Mouse (Mus musculus): ENCODE measurements around the gene Grk2. TPM values are rescaled to one million over a fixed set of nuclear protein-coding genes. Genes with fewer than 3 reads are reported as not detected.

Gene Grk2
- total RNA-seq, 2 experiments from 2014 or later = 41.5 to 52.0 TPM

DNA sequence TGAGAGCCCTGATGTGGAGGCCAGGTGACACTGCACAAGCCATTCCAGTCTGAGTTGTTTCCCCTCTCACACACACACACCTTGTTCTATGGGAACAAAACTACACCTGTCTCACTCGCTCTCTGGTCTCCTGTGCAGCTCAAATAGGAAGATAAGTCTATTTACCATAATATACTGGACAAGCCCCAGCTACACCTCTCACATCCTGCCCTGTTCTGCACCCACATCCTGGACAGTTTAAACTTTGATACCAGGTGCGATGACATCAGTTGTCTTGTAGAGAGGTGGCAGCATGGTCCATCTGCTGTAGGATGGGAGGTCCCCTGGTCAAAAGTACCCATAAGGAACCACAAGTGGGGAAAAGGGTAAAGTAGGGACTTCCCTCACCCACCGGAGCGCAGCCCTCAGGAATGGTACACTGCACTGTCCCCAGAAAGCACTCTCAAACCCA lies 1.1 kb downstream of the Grk2 start:
- DNase-seq = no peak
- intact Hi-C loops (cut with DNase I) = loop anchor here (5.0 kb wide), 1 partner anchor 98 kb away; no protein-coding TSS in a partner anchor

- intact Hi-C loops (cut with DNase I) = no loop called here
- DNase-seq = peak in 1 of 2 experiments; percentile 17
Measured at GRCm38 (mm10) chr19:4304251-4304821, 1.7 kb downstream of the Grk2 start.

DNA sequence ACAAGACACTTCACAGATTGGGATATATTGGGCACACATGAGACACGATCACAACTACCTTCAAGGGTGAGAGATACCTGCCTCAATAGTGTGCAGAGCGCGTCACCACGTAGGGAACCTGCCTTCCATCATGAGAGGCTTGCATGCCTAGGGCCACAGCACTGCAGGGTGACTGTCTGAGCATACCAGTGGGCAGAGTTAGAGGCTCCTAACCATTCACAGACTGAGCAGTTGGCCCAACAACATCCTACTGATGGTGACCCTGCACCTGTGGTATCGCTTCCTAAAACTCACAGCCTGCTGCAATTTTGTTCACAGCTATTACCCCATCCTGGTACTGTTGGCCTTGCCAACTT lies 2.4 kb downstream of the Grk2 start:
- intact Hi-C loops (cut with DNase I) = loop anchor here (2.0 kb wide), 1 partner anchor 21 kb away; the partner anchor contains the start of gene Ankrd13d
- DNase-seq = no peak

DNA sequence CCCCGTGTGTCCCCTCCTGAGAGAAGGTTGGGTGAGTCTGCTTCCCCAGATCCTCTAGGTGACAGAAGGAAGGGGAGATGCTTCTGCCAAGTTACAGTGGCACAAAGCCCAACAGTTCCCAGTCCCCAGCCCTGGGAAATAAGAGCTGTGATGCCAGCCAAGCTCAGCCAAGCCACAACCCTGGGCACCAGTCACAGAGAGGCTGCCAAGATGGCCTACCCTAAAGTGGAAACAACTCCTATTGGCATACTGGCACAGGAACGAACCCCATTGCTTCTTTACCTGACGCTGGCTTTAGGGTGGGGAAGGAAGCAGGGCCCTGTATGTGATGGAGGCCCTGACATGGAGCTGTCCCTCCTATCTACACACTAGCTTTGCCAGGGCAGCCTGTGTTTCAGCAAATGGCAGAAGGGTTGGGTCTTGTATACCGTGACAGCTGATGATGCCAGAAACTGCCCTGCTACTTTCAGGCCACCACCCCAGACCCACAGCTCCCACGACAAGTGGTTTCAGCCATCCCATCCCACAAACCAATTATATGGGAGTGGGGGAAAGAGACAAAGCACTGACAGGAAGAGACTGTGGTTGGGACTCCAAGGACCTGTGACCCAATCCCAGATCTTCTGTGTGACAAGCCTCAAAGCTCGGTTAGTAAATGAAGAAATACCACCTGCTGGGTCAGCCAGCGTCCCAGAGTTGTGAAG lies 2.9 kb downstream of the Grk2 start:
- intact Hi-C loops (cut with DNase I) = loop anchor here (2.0 kb wide), 1 partner anchor 20 kb away; the partner anchor contains the start of gene Ankrd13d
- peak; percentile 45 to 64 for DNase-seq

DNA sequence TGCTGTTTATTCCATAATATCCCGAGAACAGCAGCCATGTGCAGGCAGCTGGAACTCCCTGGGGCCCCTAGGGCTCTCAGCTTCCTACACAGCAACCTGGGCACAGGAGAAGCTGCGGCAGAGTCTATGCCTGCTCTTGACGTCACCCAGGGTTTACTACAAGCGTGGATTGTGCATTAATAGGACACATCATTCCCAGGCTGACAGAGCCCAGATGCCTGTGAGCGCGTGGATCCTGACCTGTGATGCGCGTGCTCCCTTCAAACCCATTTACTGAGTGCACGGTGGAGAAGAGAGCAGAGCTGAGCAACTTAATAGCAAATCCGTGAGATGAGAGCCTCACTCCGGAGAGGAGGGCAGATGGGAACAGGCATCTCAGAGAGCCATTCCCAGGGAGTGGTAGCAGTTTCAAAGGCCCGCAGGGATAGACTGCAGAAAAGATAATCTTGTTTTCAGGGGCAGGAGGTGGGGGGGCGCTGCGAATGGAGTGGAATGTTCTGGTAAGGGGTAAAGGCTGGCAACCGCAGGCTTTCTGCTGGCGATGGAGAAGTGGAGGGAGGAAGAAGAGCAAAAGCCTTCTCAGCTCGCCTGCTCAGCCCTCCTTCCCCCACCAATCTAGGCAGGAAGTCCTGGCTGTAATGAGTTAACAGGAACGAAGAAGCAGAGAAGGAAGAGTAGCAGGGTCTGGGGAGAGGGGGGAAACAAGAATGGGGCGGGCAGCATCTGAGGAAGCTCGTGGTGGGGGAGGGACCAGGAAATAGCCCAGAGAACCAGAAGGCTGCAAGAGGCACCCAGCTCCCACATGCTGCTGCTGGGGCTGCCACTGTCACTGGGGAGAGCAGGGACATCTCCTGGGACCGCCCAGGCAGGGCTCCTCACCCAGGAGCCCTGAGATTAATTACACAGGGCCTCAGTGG lies 4.0 kb downstream of the Grk2 start:
- DNase-seq = peak in 1 of 2 experiments; percentile 17
- intact Hi-C loops (cut with DNase I) = loop anchor here (2.0 kb wide), 1 partner anchor 19 kb away; the partner anchor contains the start of gene Ankrd13d

- no peak for DNase-seq
- intact Hi-C loops (cut with DNase I) = no loop called here
Measured at GRCm38 (mm10) chr19:4300852-4301734, 4.9 kb downstream of the Grk2 start.

GRCm38 (mm10) chr19:4300271-4300704 lies 5.7 kb downstream of the Grk2 start:
- intact Hi-C loops (cut with DNase I) = no loop called here
- DNase-seq = no peak

DNA sequence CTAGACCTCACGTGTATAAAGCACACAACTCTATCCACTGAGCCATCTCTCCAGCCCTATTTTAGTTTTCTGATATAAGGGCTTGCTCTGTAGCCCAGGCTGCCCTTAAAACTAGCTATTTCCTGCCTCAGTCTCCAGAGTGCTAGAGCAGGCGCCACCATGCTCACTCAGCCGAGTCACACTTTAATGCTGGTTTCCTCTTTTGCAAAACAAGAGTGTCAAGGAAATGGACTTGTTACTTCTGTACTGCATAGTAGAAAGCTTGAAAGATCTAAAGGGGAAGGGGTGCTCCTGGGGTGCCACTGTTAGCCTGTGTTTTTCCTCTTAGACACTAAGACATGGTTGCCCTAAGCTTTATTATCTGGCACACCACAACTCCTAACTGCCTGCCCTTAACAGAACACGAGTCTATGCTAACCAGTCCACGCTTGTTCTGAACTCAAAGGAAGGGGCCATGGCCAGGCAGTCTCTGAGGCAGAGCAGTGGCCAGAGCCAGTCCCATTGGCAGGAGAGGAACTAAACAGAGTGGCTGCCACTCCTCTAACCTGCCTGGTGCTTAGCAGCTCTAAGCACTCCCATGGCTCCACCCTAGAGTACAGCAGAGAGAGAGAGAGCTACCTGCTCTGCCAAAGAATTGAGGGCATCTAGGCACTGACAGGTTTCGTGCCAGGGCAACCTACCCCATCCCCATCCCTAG lies 6.3 kb downstream of the Grk2 start:
- intact Hi-C loops (cut with DNase I) = no loop called here

GRCm38 (mm10) chr19:4299126-4299525 lies 6.9 kb downstream of the Grk2 start:
- intact Hi-C loops (cut with DNase I) = no loop called here
- no peak for DNase-seq

More for the DNA sequence above, 6.3 kb downstream of the Grk2 start:
- DNase-seq = no peak

DNA sequence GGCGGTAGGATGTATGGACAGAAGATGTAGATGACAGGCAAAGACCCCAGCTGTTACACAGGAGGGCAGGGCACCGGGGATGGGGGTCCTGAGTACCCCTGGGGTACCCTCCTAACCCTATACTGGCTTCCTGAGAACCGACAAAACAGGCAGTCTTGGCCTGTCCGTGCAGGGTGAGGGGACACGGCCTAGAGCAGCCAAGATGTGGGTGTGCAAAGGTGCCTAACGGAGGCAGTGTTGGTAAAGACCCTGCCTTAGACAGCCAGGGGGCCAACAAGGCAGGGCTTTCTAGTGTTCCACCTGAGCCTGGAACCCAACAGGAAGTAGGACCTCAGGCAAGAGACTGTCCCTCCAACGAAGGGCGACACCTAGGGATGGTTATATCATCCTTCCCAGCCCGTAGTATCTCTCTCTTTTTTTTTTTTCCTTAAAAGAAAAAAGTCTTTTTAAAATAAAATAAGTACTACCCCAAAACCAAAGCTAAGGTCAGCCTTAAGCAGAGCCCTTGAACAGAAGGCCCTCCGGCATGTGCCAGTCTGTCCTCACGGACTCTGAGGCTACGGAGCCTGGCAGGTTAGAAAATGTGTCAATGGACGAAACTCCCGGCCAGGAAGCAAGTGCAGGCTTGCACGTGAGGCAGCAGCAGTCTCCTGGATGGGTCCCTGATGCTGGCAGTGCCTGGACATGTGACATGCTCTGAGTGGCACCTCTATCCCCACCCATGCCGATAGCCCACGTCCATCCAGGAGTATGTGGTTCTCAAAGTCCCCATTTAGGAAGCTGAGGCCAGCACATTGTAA lies 7.5 kb downstream of the Grk2 start:
- intact Hi-C loops (cut with DNase I) = no loop called here
- peak in 1 of 2 experiments; percentile 1 for DNase-seq

- intact Hi-C loops (cut with DNase I) = no loop called here
Measured at GRCm38 (mm10) chr19:4297851-4298250, 8.2 kb downstream of the Grk2 start.

GRCm38 (mm10) chr19:4296611-4297010 lies 9.4 kb downstream of the Grk2 start:
- intact Hi-C loops (cut with DNase I) = no loop called here
- DNase-seq = no peak

More at GRCm38 (mm10) chr19:4297851-4298250, 8.2 kb downstream of the Grk2 start:
- peak in 1 of 2 experiments; percentile 3 for DNase-seq

DNA sequence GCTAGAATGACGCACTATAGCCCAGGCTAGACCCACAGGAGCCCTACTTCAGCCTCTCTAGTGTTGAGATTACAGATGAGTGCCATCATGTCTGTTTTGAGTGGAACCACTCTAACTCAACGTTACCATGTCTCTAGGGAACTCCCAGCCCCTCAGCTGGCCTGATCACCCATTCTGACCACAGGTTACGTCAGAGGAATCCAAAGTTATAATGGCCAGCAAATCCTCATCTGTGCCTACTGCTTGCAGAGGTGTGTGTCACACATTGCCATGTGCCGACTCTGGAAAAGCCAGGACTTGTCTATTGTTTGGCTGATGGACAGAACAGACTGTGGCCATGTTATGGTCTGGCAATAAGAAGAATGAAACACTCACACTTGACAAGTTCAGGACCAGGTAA lies 10.6 kb downstream of the Grk2 start:
- intact Hi-C loops (cut with DNase I) = no loop called here

DNA sequence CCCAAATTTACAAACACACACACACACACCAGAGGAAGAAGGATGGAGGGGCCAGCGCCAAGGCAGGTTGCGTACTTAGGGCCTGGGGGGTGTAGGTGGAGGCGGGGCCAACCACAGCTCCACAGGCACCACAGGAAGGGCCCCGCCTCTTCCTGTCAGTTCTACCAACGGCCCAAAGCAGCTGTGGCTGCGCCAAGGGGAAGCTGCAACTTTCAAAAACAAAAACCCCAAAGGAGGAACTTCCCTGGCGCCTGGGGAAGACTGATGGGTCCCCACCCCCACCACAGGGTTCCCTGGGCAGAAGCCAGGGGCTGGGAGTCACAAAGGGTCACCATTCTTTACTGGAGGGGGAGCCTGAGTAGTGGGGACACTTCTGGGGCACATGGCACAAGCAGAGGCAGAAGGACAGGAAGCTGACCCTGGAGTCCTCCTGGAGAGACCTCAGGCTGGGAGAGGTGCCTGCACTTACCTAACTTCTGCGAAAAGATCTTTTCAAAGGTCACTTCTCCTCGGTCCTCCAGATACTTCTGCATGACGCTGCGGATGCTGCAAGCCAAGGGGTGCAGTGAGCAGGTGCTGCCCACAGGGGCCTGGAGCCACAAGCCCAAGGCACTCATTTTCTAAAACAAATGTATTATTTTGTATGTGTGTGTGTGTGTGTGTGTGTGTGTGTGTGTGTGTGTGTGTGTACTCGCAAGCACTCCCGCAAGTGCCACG lies 11.5 kb downstream of the Grk2 start:
- peak; percentile 15 to 49 for DNase-seq
- intact Hi-C loops (cut with DNase I) = no loop called here

More for the DNA sequence above, 10.6 kb downstream of the Grk2 start:
- peak in 1 of 2 experiments; percentile 2 for DNase-seq

DNA sequence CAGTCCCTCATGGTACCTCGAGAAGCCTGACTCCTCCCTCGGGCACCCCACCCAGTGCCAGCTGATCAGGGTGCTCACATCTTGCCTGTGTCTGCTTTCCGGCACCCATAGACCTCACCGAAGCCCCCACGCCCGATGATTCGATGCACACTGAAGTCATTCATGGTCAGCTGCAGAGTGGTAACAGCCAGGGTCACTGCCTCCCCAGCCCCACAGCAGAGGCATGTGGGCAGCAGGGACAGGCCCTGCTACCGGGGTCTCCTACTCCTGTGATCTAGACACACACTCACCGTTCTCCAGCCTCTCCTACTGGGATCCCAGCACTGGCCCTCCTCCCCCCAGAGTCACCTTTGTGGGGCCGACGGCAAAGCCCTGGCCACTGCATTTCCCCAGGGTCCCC lies 14.9 kb downstream of the Grk2 start:
- peak in 1 of 2 experiments; percentile 3 for DNase-seq
- intact Hi-C loops (cut with DNase I) = no loop called here

DNA sequence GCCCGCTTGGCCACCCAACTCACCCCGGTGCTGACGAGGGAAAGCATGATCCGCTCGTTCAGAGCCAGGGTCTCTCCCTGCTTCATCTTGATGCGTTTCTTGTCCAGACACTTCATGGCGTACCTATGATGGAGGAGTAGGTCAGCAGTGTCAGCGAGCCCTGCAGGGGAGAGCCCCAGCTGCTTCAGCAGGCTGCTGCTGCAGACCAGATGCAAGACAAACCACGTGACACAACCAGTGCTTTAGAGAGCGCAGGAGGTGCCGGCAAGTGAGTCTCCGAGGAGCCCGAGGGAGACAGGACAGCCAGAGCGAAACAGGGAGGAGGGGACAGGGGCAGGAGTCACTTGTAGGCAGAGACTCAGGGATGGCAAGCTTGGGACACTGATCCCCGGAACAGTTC lies 15.3 kb downstream of the Grk2 start:
- intact Hi-C loops (cut with DNase I) = no loop called here
- DNase-seq = peak in 1 of 2 experiments; percentile 2

GRCm38 (mm10) chr19:4283653-4284052 lies 22.4 kb downstream of the Grk2 start:
- peak in 1 of 2 experiments; percentile 3 for DNase-seq
- intact Hi-C loops (cut with DNase I) = loop anchor here (2.0 kb wide), 1 partner anchor 19 kb away; no protein-coding TSS in a partner anchor

Measured in gastrocnemius, postnatal 36 days (tissue).